Mouse (Mus musculus) CD4-positive helper T cell, adult 2 months (primary cell): Measurements from ENCODE around the gene Rnf212b.

Source experiments
- DNase-seq: peaks from one replicate; pipeline ENCODE4 v3.0.0-alpha.2; 2012; ENCODE audit warnings: low read depth, missing footprints, low spot score

Rnf212b gene

GRCm38 (mm10) chr14:54796760-54797159 is 17.2 kb upstream of the Rnf212b start:
- DNase-seq: no peak

GRCm38 (mm10) chr14:54799686-54800085 is 14.3 kb upstream of the Rnf212b start:
- DNase-seq: no peak

GRCm38 (mm10) chr14:54802428-54802827 is 11.5 kb upstream of the Rnf212b start:
- no peak for DNase-seq

- no peak for DNase-seq
These were observed 7.8 kb upstream of the Rnf212b start for GRCm38 (mm10) chr14:54806124-54806523.

- no peak for DNase-seq
These were observed 4.9 kb upstream of the Rnf212b start for GRCm38 (mm10) chr14:54808718-54809667.

- DNase-seq: no peak
These were observed 4.3 kb upstream of the Rnf212b start for GRCm38 (mm10) chr14:54809668-54810033.

- no peak for DNase-seq
These were observed 1.8 kb downstream of the Rnf212b start for GRCm38 (mm10) chr14:54815737-54816136.

- DNase-seq: no peak
These were observed 3.9 kb downstream of the Rnf212b start for GRCm38 (mm10) chr14:54817791-54818190.

GRCm38 (mm10) chr14:54822301-54822700 is 8.4 kb downstream of the Rnf212b start:
- no peak for DNase-seq

GRCm38 (mm10) chr14:54823716-54824115 is 9.8 kb downstream of the Rnf212b start:
- DNase-seq: no peak

- DNase-seq: peak; percentile 40
These were observed 29.5 kb downstream of the Rnf212b start for GRCm38 (mm10) chr14:54843461-54843860.

- no peak for DNase-seq
These were observed 41.8 kb downstream of the Rnf212b start for GRCm38 (mm10) chr14:54855726-54856125.

GRCm38 (mm10) chr14:54856703-54857102 is 42.8 kb downstream of the Rnf212b start:
- no peak for DNase-seq

- DNase-seq: no peak
These were observed 44.0 kb downstream of the Rnf212b start for GRCm38 (mm10) chr14:54857891-54858290.

- DNase-seq: peak; percentile 63
These were observed 46.6 kb downstream of the Rnf212b start for GRCm38 (mm10) chr14:54860511-54860910.

- DNase-seq: peak; percentile 86
These were observed 49.8 kb downstream of the Rnf212b start for GRCm38 (mm10) chr14:54863501-54864312.

- DNase-seq: peak; percentile 46
These were observed 50.5 kb downstream of the Rnf212b start for GRCm38 (mm10) chr14:54864313-54865036.

GRCm38 (mm10) chr14:54865626-54866025 is 51.7 kb downstream of the Rnf212b start:
- DNase-seq: no peak

GRCm38 (mm10) chr14:54866268-54866667 is 52.3 kb downstream of the Rnf212b start:
- DNase-seq: no peak

- DNase-seq: peak; percentile 59
These were observed 53.0 kb downstream of the Rnf212b start for GRCm38 (mm10) chr14:54866936-54867335.

GRCm38 (mm10) chr14:54868026-54868425 is 54.1 kb downstream of the Rnf212b start:
- DNase-seq: no peak

GRCm38 (mm10) chr14:54870861-54871260 is 56.9 kb downstream of the Rnf212b start, which contains the start of gene Homez:
TSS of gene Homez (minus strand) at chr14:54870961.
- DNase-seq: no peak
